ENCODE assay signal across 11 mouse cellular contexts in the genomic region with DNA sequence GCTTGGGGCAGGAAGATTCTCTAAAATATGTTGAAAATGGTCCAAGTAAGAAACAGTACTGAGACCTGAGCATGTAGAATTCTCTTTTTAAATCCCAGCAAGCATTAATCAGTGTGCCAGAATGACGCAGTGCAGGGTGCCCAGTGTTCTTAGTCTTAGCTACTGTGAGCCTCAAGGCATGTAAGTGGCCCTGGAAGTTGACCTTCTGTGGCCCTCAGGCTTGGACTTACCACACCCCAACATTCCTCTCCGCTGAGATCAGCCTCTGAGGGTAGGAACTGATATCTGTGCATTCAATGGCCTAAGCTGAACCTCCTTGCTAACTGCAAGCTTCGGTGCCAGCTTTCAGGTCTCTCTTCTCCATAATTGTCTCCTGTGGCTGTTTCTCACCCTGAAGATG.
DNase-seq lines count a peak whose midpoint lies in the region; ATAC-seq and TF ChIP-seq lines count a peak whose summit lies in the region.
"Had no signal": no experiment of that assay in that cellular context is flagged by ENCODE, and none has a peak within 500 bp of the region (broad histone marks: within the 10 kb centered on the region; RNA-seq: fewer than 3 reads in every experiment).

No protein-coding gene starts in this region.

- H3K9me3 ChIP-seq in heart, embryonic 12.5 days (replicated peaks) = no peaks in the 10 kb centered on the region
- H3K9me3 ChIP-seq in lung, postnatal 0 days (ENCODE audit: low read length) = no peaks in the 10 kb centered on the region
- H3K9me3 ChIP-seq: neural tube, embryonic 12.5 days had no signal

- no peak for TF ChIP-seq CTCF in C2C12 (IDR thresholded peaks at IDR 0.05; ENCODE audit: control insufficient read depth, insufficient read depth, insufficient read length)
- TF ChIP-seq CTCF in lung, postnatal 0 days (IDR thresholded peaks at IDR 0.05) = no peak

- whole genome bisulfite sequencing in heart, embryonic 12.5 days = 23% methylated on average over 3 of the region's 3 CpGs
- 44% methylated on average over 3 of the region's 3 CpGs for WGBS in lung, postnatal 0 days

- no peaks in the 10 kb centered on the region for H3K36me3 ChIP-seq in heart, embryonic 12.5 days
- no peaks in the 10 kb centered on the region for H3K36me3 ChIP-seq in C2C12 (ENCODE audit: control insufficient read depth, insufficient read depth)
- H3K36me3 ChIP-seq in lung, postnatal 0 days (ENCODE audit: insufficient read depth, low read length) = no peaks in the 10 kb centered on the region
- H3K36me3 ChIP-seq: neural tube, embryonic 12.5 days had no signal

- H3K4me2 ChIP-seq in heart, embryonic 12.5 days = no peak overlapping the region
- H3K4me2 ChIP-seq in lung, postnatal 0 days (replicated peaks; ENCODE audit: low read depth, low read length) = no peak overlapping the region
- H3K4me2 ChIP-seq: neural tube, embryonic 12.5 days had no signal

- no peak for ATAC-seq in heart, embryonic 12.5 days (ENCODE audit: insufficient number of reproducible peaks, low FRiP score)
- ATAC-seq in lung, postnatal 0 days = peak; percentile 90
- no peak for ATAC-seq in activated CD4-positive, CD25-positive, alpha-beta regulatory T cell, adult 4 months

- no peaks in the 10 kb centered on the region for H3K79me3 ChIP-seq in C2C12 (ENCODE audit: low read depth)

- H3K27ac ChIP-seq in heart, embryonic 12.5 days (ENCODE audit: poor library complexity, severe bottlenecking) = no peak overlapping the region; the same call in 1 of the 2 replicates
- peak overlapping the region; percentile 66 for H3K27ac ChIP-seq in lung, postnatal 0 days (ENCODE audit: low read length)
- H3K27ac ChIP-seq: left cerebral cortex, adult 2 months; macrophage; neural tube, embryonic 12.5 days had no signal

- no peaks in the 10 kb centered on the region for H3K27me3 ChIP-seq in heart, embryonic 12.5 days (replicated peaks)
- no peaks in the 10 kb centered on the region for H3K27me3 ChIP-seq in C2C12 (ENCODE audit: control insufficient read depth, insufficient read depth, insufficient read length)
- H3K27me3 ChIP-seq in lung, postnatal 0 days (replicated peaks; ENCODE audit: insufficient read depth, low read length) = no peaks in the 10 kb centered on the region
- H3K27me3 ChIP-seq: neural tube, embryonic 12.5 days had no signal

- DNase-seq in heart, adult 11 months = peak; percentile 93
- peak; percentile 35 to 55 for DNase-seq in heart, adult 9 months (ENCODE audit: low spot score in 2 of 2)
- DNase-seq in lung, postnatal 0 days (ENCODE audit: low spot score) = peak; percentile 94
- DNase-seq in thymus, postnatal 0 days (ENCODE audit: low spot score) = no peak
- no peak for DNase-seq in layer of hippocampus, postnatal 36 days

- H3K79me2 ChIP-seq in C2C12 (ENCODE audit: control insufficient read depth, insufficient read depth) = no peaks in the 10 kb centered on the region

- H3K4me1 ChIP-seq in heart, embryonic 12.5 days (replicated peaks) = peaks cover 28% of the 10 kb centered on the region
- peaks cover 11% of the 10 kb centered on the region; the same call in 1 of the 2 replicates for H3K4me1 ChIP-seq in lung, postnatal 0 days (ENCODE audit: insufficient read depth, low read depth, low read length)

- no peak overlapping the region for H3K9ac ChIP-seq in heart, embryonic 12.5 days
- H3K9ac ChIP-seq in lung, postnatal 0 days (replicated peaks; ENCODE audit: low read depth) = no peak overlapping the region
- H3K9ac ChIP-seq: neural tube, embryonic 12.5 days had no signal

- TF ChIP-seq EP300 in lung, postnatal 0 days (IDR thresholded peaks at IDR 0.05) = peak; percentile 97

- H3K4me3 ChIP-seq in heart, embryonic 12.5 days = no peak overlapping the region
- H3K4me3 ChIP-seq in C2C12 (ENCODE audit: insufficient read depth, poor library complexity, severe bottlenecking) = no peak overlapping the region
- H3K4me3 ChIP-seq in lung, postnatal 0 days (ENCODE audit: low read depth, low read length) = no peak overlapping the region
- H3K4me3 ChIP-seq: left cerebral cortex, adult 2 months; neural tube, embryonic 12.5 days had no signal

- H3ac ChIP-seq in C2C12 (ENCODE audit: control insufficient read depth, insufficient read length, low read depth) = no peak overlapping the region

TF ChIP-seq in C2C12, 6 proteins besides CTCF, POLR2A, EP300 and RAD21:
- TF ChIP-seq MAX (IDR thresholded peaks at IDR 0.05) (peak; percentile 47), FOSL1 (IDR thresholded peaks at IDR 0.05; ENCODE audit: insufficient read depth, low read length, poor library complexity, severe bottlenecking) (peak; percentile 23), MYOG (IDR thresholded peaks at IDR 0.05; ENCODE audit: control insufficient read depth, extremely low read depth, insufficient read length) (no peak), MYOD1 (IDR thresholded peaks at IDR 0.05; ENCODE audit: control insufficient read depth, insufficient read length, low read depth) (peak; percentile 49)
TF ChIP-seq in C2C12: peak in this region for 3.

Comparison
In these comparisons a context has a peak if more than half of its experiments do, and no peak if none do; other contexts are left out.
1. DNase-seq: peak in heart, adult 11 months (single experiment), heart, adult 9 months (2 of 2) and lung, postnatal 0 days (single experiment); none in thymus, postnatal 0 days (single experiment) and layer of hippocampus, postnatal 36 days (0 of 2).